Mouse (Mus musculus): Measurements from ENCODE around the gene Snai3. TPM values are rescaled to one million over a fixed set of nuclear protein-coding genes. Genes with fewer than 3 reads are reported as not detected.

Snai3 gene
- polyA plus RNA-seq, 1 experiment from 2014 or later = 0.75 TPM

DNA sequence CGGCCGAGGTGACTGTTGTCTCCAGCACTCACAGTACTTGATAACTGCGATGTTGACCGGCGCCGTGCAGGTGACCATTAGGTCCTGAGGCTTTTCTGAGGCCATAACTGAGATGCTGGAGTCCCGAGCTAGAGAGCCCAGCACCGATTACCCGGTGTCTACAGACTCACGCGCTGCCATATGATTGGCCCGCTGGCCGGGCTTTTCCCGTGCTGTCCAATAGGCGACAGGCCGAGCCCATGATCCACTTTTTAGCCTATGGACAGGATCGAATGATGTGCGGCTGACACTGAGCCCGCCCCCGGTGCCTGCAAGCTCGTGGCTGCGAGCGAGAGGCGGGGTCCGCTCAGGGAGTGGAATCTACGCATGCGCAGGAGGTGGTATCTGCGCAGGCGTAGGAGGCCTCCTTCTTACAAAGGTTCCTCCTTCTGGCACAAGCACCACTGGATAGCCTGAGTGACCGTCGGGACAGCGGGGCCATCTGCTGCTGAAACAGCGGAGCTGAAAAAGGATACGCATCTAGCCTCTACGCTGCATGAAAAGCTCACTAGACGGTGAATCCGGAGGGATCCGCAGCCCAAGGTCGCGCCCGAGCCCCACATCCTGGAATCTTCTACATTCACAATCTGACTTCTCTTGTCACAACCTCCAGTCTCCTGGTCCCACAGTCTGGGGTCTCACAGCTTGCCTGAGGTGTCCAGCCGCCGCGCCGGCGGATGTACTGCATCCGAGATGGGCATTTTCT is 17.1 kb downstream of the Snai3 start, which contains the start of gene Mvd:
Gene Mvd, minus strand, starts transcription at position 161 of the 745 bp plus-strand sequence.
- no peaks in the 10 kb centered on the region for H3K27me3 ChIP-seq (ENCODE audit: insufficient read depth, low read length)
- H3K27ac ChIP-seq (ENCODE audit: low read length) = peak within 1 kb of the TSS; percentile 98
- H3K4me2 ChIP-seq (replicated peaks; ENCODE audit: low read depth, low read length) = peak within 1 kb of the TSS; percentile 84
- peak; percentile 98 for ATAC-seq (ENCODE audit: low FRiP score, low TSS enrichment)
- no peaks in the 10 kb centered on the region for H3K9me3 ChIP-seq (ENCODE audit: low read length)
- H3K4me1 ChIP-seq (ENCODE audit: insufficient read depth, low read length) = peaks cover 15% of the 10 kb centered on the region
- WGBS = under 1% methylated on average over 47 of the region's 47 CpGs
- peak within 1 kb of the TSS; percentile 81 for H3K9ac ChIP-seq (replicated peaks; ENCODE audit: low read length)
- H3K36me3 ChIP-seq (ENCODE audit: insufficient read depth, low read length) = no peaks in the 10 kb centered on the region; the same call in 1 of the 2 replicates
- peak within 1 kb of the TSS; percentile 80 for H3K4me3 ChIP-seq (ENCODE audit: low read length)

DNA sequence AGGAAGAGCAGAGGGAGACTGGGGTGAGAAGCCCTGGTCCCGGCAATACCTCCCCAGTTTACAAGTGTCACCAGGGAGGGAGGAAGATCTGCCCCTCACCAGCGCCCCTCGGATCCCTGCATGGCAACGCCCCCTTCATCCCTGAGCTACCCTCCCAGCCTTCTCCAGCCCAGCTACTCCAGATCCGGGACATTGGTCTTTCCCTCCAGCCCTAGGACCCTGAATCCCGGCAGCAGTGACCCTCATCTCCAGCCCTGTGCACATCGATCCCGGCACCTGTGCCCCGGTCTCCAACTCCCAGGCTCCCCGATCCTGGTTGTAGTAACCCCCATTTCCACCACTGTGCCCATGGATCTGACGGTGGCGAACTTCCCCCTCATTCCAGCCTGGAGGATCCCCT is 17.8 kb downstream of the Snai3 start:
- WGBS = 0% methylated on average over 12 of the region's 12 CpGs
- peak overlapping the region; percentile 76 for H3K27ac ChIP-seq (ENCODE audit: low read length)
- peak; percentile 5 for ATAC-seq (ENCODE audit: low FRiP score, low TSS enrichment)

DNA sequence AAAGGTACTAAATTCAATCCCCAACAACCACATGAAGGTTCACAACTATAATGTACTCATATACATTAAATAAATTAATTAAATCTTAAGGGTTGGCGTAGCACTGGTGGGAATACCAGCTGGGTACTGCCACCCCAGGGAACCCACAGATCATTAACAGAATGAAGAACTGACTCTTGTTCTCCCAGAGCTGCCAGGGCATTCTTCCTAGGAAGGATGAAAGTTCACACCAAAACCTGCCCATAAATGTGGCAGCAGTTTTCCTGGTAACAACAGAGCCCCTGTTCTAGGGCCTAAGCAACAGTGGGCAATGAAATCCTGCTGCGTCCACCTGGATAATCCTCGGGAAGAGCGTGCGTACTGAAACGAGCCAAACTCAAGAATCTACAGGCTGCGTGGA is 18.2 kb downstream of the Snai3 start:
- H3K4me2 ChIP-seq (replicated peaks; ENCODE audit: low read depth, low read length) = peak overlapping the region; percentile 84
- H3K4me1 ChIP-seq (ENCODE audit: insufficient read depth, low read length) = peaks cover 24% of the 10 kb centered on the region
- H3K36me3 ChIP-seq (ENCODE audit: insufficient read depth, low read length) = no peaks in the 10 kb centered on the region; the same call in 1 of the 2 replicates
- 17% methylated on average over 7 of the region's 7 CpGs for WGBS
- no peaks in the 10 kb centered on the region for H3K9me3 ChIP-seq (ENCODE audit: low read length)
- H3K27ac ChIP-seq (ENCODE audit: low read length) = 0 out of 2 replicates have a peak overlapping the region, but pooled peaks have one; percentile 76
- H3K4me3 ChIP-seq (ENCODE audit: low read length) = peak overlapping the region; percentile 80
- ATAC-seq (ENCODE audit: low FRiP score, low TSS enrichment) = no peak
- H3K27me3 ChIP-seq (ENCODE audit: insufficient read depth, low read length) = no peaks in the 10 kb centered on the region
- H3K9ac ChIP-seq (replicated peaks; ENCODE audit: low read length) = peak overlapping the region; percentile 74

More for the DNA sequence above, 17.8 kb downstream of the Snai3 start:
- peaks cover 22% of the 10 kb centered on the region for H3K4me1 ChIP-seq (ENCODE audit: insufficient read depth, low read length)
- H3K27me3 ChIP-seq (ENCODE audit: insufficient read depth, low read length) = no peaks in the 10 kb centered on the region
- H3K36me3 ChIP-seq (ENCODE audit: insufficient read depth, low read length) = no peaks in the 10 kb centered on the region; the same call in 1 of the 2 replicates
- H3K9ac ChIP-seq (replicated peaks; ENCODE audit: low read length) = peak overlapping the region; percentile 74
- peak overlapping the region; percentile 80 for H3K4me3 ChIP-seq (ENCODE audit: low read length)
- peak overlapping the region; percentile 84 for H3K4me2 ChIP-seq (replicated peaks; ENCODE audit: low read depth, low read length)
- H3K9me3 ChIP-seq (ENCODE audit: low read length) = no peaks in the 10 kb centered on the region

- Histone ChIP-seq H3K4me1 (ENCODE audit: insufficient read depth, low read length) (peaks cover 24% of the 10 kb centered on the region), H3K9ac (replicated peaks; ENCODE audit: low read length) (no peak overlapping the region), H3K27ac (ENCODE audit: low read length) (no peak overlapping the region), H3K4me2 (replicated peaks; ENCODE audit: low read depth, low read length) (no peak overlapping the region), H3K9me3 (ENCODE audit: low read length) (no peaks in the 10 kb centered on the region), H3K27me3 (ENCODE audit: insufficient read depth, low read length) (no peaks in the 10 kb centered on the region), H3K4me3 (ENCODE audit: low read length) (no peak overlapping the region), H3K36me3 (ENCODE audit: insufficient read depth, low read length) (peaks cover 2% of the 10 kb centered on the region)
- no peak for ATAC-seq (ENCODE audit: low FRiP score, low TSS enrichment)
- 95% methylated on average over 1 of the region's 1 CpGs for WGBS
These were observed 19.2 kb downstream of the Snai3 start for GRCm38 (mm10) chr8:122441326-122441725.

DNA sequence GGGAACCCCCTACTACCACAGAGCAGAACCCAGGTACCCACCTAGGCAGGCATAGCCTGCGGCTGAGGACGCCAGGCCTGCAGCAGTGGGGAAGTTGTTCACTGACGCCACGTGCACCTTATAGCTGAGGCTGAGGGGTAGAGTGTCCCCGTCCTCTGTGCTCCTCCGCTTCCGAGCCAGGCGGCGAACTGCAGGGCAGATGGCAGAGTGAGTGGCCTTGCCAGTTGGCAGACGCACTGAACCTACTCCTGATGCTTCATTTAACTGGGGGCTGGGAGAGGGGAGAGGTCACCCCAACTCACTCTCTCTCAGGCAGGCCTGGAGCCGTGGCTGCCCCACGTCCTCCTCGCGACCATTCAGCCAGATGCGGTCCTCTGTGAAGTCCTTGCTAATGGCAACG is 21.2 kb downstream of the Snai3 start:
- Histone ChIP-seq H3K4me2 (replicated peaks; ENCODE audit: low read depth, low read length) (no peak overlapping the region), H3K36me3 (ENCODE audit: insufficient read depth, low read length) (peaks cover 13% of the 10 kb centered on the region), H3K27me3 (ENCODE audit: insufficient read depth, low read length) (no peaks in the 10 kb centered on the region), H3K4me1 (ENCODE audit: insufficient read depth, low read length) (peaks cover 15% of the 10 kb centered on the region), H3K9me3 (ENCODE audit: low read length) (no peaks in the 10 kb centered on the region), H3K27ac (ENCODE audit: low read length) (no peak overlapping the region), H3K4me3 (ENCODE audit: low read length) (no peak overlapping the region), H3K9ac (replicated peaks; ENCODE audit: low read length) (no peak overlapping the region)
- WGBS = 93% methylated on average over 16 of the region's 16 CpGs
- ATAC-seq (ENCODE audit: low FRiP score, low TSS enrichment) = no peak

- H3K4me2 ChIP-seq (replicated peaks; ENCODE audit: low read depth, low read length) = 0 out of 2 replicates have a peak overlapping the region, but pooled peaks have one; percentile 8
- no peaks in the 10 kb centered on the region for H3K27me3 ChIP-seq (ENCODE audit: insufficient read depth, low read length)
- H3K9me3 ChIP-seq (ENCODE audit: low read length) = no peaks in the 10 kb centered on the region
- peaks cover 13% of the 10 kb centered on the region for H3K36me3 ChIP-seq (ENCODE audit: insufficient read depth, low read length)
- H3K27ac ChIP-seq (ENCODE audit: low read length) = 0 out of 2 replicates have a peak overlapping the region, but pooled peaks have one; percentile 31
- 78% methylated on average over 13 of the region's 13 CpGs for WGBS
- H3K4me3 ChIP-seq (ENCODE audit: low read length) = no peak overlapping the region
- H3K9ac ChIP-seq (replicated peaks; ENCODE audit: low read length) = 0 out of 2 replicates have a peak overlapping the region, but pooled peaks have one; percentile 33
- peaks cover 21% of the 10 kb centered on the region for H3K4me1 ChIP-seq (ENCODE audit: insufficient read depth, low read length)
- peak; percentile 32; the same call in 1 of the 2 replicates for ATAC-seq (ENCODE audit: low FRiP score, low TSS enrichment)
These were observed 22.7 kb downstream of the Snai3 start for GRCm38 (mm10) chr8:122437708-122438331.

DNA sequence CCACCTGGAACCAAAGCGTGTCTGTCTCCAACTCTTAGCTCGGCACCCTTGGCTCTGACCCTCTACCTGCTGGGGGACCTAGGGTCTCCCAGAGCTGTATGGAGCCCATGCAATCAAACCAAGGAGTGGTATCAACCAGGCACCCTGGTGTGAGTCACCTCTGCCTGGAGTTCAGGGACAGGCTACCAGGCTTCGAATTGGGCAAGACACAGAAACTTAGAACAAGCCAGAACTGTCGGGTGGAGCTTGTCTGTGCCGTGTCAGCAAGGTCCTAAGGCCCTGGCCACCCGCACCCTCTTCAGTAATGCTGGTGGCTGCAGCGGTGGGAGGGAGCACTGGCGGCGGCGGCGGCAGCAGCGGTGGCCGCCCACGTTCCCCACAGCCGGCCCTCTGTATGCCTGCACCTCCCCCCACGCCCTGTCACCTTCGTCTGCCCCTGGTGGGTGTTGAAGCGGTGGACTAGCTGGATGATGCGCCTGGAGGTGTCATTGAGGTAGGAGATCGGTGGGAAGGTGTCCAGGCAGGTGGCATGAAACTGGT is 23.9 kb downstream of the Snai3 start:
- 79% methylated on average over 20 of the region's 20 CpGs for WGBS
- no peak for ATAC-seq (ENCODE audit: low FRiP score, low TSS enrichment)

GRCm38 (mm10) chr8:122436146-122436545 is 24.4 kb downstream of the Snai3 start:
- peaks cover 13% of the 10 kb centered on the region for H3K36me3 ChIP-seq (ENCODE audit: insufficient read depth, low read length)

More for the DNA sequence above, 23.9 kb downstream of the Snai3 start:
- Histone ChIP-seq H3K4me1 (ENCODE audit: insufficient read depth, low read length) (peaks cover 22% of the 10 kb centered on the region), H3K9ac (replicated peaks; ENCODE audit: low read length) (no peak overlapping the region), H3K4me2 (replicated peaks; ENCODE audit: low read depth, low read length) (no peak overlapping the region), H3K36me3 (ENCODE audit: insufficient read depth, low read length) (peaks cover 13% of the 10 kb centered on the region), H3K9me3 (ENCODE audit: low read length) (no peaks in the 10 kb centered on the region), H3K27me3 (ENCODE audit: insufficient read depth, low read length) (no peaks in the 10 kb centered on the region), H3K27ac (ENCODE audit: low read length) (no peak overlapping the region), H3K4me3 (ENCODE audit: low read length) (no peak overlapping the region)

GRCm38 (mm10) chr8:122435375-122435774 is 25.2 kb downstream of the Snai3 start:
- H3K27ac ChIP-seq (ENCODE audit: low read length) = no peak overlapping the region
- no peak overlapping the region for H3K9ac ChIP-seq (replicated peaks; ENCODE audit: low read length)
- no peak overlapping the region for H3K4me3 ChIP-seq (ENCODE audit: low read length)
- H3K27me3 ChIP-seq (ENCODE audit: insufficient read depth, low read length) = no peaks in the 10 kb centered on the region
- ATAC-seq (ENCODE audit: low FRiP score, low TSS enrichment) = no peak
- WGBS = 93% methylated on average over 6 of the region's 6 CpGs
- no peaks in the 10 kb centered on the region for H3K9me3 ChIP-seq (ENCODE audit: low read length)
- peaks cover 13% of the 10 kb centered on the region for H3K36me3 ChIP-seq (ENCODE audit: insufficient read depth, low read length)
- peaks cover 31% of the 10 kb centered on the region for H3K4me1 ChIP-seq (ENCODE audit: insufficient read depth, low read length)
- H3K4me2 ChIP-seq (replicated peaks; ENCODE audit: low read depth, low read length) = no peak overlapping the region

More at GRCm38 (mm10) chr8:122436146-122436545, 24.4 kb downstream of the Snai3 start:
- H3K9ac ChIP-seq (replicated peaks; ENCODE audit: low read length) = no peak overlapping the region
- no peak overlapping the region for H3K27ac ChIP-seq (ENCODE audit: low read length)
- WGBS = 91% methylated on average over 9 of the region's 9 CpGs
- no peak overlapping the region for H3K4me2 ChIP-seq (replicated peaks; ENCODE audit: low read depth, low read length)
- no peaks in the 10 kb centered on the region for H3K9me3 ChIP-seq (ENCODE audit: low read length)
- ATAC-seq (ENCODE audit: low FRiP score, low TSS enrichment) = no peak
- no peaks in the 10 kb centered on the region for H3K27me3 ChIP-seq (ENCODE audit: insufficient read depth, low read length)
- H3K4me1 ChIP-seq (ENCODE audit: insufficient read depth, low read length) = peaks cover 28% of the 10 kb centered on the region
- H3K4me3 ChIP-seq (ENCODE audit: low read length) = no peak overlapping the region
